18 mouse cellular contexts compared by ENCODE assay signal in the genomic region with DNA sequence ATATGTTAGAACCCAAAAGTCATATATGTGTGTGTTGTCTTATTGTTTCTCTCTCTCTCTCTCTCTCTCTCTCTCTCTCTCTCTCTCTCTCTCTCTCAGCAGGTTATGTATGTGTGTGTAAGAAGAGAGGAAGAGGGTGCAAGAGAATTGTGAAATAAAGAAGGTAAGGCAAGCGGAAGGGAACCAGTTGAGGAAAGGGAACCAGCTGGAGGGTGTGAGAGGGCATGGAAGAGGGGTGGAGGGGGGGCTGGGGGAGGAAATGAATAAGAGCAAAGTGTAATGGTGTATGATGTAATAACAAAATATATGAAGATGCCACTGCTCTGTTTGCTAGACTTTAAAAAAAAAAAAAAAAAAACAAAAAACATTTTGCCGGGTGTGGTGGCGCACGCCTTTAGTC.
"Had no signal": no experiment of that assay in that cellular context is flagged by ENCODE, and none has a peak within 500 bp of the region (broad histone marks: within the 10 kb centered on the region; RNA-seq: fewer than 3 reads in every experiment).

No protein-coding gene starts in this region.

- H3K9ac ChIP-seq: intestine, embryonic 15.5 days; limb, embryonic 12.5 days; limb, embryonic 15.5 days; liver, embryonic 12.5 days; liver, embryonic 15.5 days; midbrain, embryonic 12.5 days; midbrain, embryonic 15.5 days; stomach, embryonic 15.5 days had no signal

- DNase-seq: kidney, adult 2 months; kidney, postnatal 10 days; kidney, postnatal 36 days; left cerebral cortex, postnatal 4 days; lung, adult 2 months; lung, postnatal 14 days; right cerebral cortex, adult 18-20 months; right cerebral cortex, postnatal 14 days; right cerebral cortex, postnatal 4 days; thymus, postnatal 25 days had no signal

- H3K4me2 ChIP-seq: intestine, embryonic 15.5 days; limb, embryonic 12.5 days; limb, embryonic 15.5 days; liver, embryonic 12.5 days; liver, embryonic 15.5 days; midbrain, embryonic 12.5 days; midbrain, embryonic 15.5 days; stomach, embryonic 15.5 days had no signal

- H3K36me3 ChIP-seq: intestine, embryonic 15.5 days; limb, embryonic 12.5 days; limb, embryonic 15.5 days; liver, embryonic 12.5 days; liver, embryonic 15.5 days; midbrain, embryonic 12.5 days; midbrain, embryonic 15.5 days; stomach, embryonic 15.5 days had no signal

- H3K4me1 ChIP-seq: intestine, embryonic 15.5 days; limb, embryonic 12.5 days; limb, embryonic 15.5 days; midbrain, embryonic 12.5 days; midbrain, embryonic 15.5 days; stomach, embryonic 15.5 days had no signal

- H3K27ac ChIP-seq: intestine, embryonic 15.5 days; limb, embryonic 12.5 days; limb, embryonic 15.5 days; liver, embryonic 12.5 days; liver, embryonic 15.5 days; midbrain, embryonic 12.5 days; midbrain, embryonic 15.5 days; stomach, embryonic 15.5 days had no signal

- H3K4me3 ChIP-seq: intestine, embryonic 15.5 days; limb, embryonic 12.5 days; limb, embryonic 15.5 days; liver, embryonic 12.5 days; liver, embryonic 15.5 days; midbrain, embryonic 12.5 days; midbrain, embryonic 15.5 days; stomach, embryonic 15.5 days had no signal

- H3K9me3 ChIP-seq: intestine, embryonic 15.5 days; limb, embryonic 12.5 days; limb, embryonic 15.5 days; liver, embryonic 12.5 days; liver, embryonic 15.5 days; midbrain, embryonic 12.5 days; midbrain, embryonic 15.5 days; stomach, embryonic 15.5 days had no signal

- H3K27me3 ChIP-seq: intestine, embryonic 15.5 days; limb, embryonic 12.5 days; limb, embryonic 15.5 days; liver, embryonic 12.5 days; liver, embryonic 15.5 days; midbrain, embryonic 12.5 days; midbrain, embryonic 15.5 days; stomach, embryonic 15.5 days had no signal

- ATAC-seq: intestine, embryonic 15.5 days; liver, embryonic 12.5 days; midbrain, embryonic 15.5 days had no signal
